Mouse (Mus musculus) liver, postnatal 0 days (tissue): Measurements from ENCODE around the gene Asb16.

Source experiments
- CTCF ChIP-seq: sonication (generic); IDR thresholded peaks from 2 replicates; pipeline ENCODE4 v1.5.1; 2016; ENCODE audit warnings: antibody characterized with exemption, low read depth
- EP300 ChIP-seq: IDR thresholded peaks from 2 replicates; pipeline ENCODE4 v1.6.1; 2016; ENCODE audit warnings: antibody characterized with exemption, low read depth, mild to moderate bottlenecking

DNA sequence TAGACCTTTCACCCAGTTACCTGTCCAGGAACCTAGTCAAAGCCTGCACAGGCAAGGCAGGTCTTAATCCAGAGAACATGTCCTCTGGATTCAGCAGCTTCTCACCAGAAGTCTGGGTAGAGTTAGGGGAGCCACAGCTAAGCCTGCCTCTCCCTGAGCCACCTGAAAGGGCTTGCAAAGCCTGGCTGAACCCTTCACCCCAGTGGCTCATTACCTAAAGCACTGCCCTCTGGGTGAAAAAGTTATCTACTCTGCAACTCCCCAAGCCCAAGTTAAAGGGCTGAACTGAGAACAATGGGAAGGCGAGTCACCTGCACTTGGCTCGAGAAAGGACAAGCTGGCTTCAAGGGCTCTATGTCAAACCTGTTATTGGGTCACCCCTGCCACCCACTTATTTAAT lies 35.6 kb downstream of the Asb16 start:
- TF ChIP-seq CTCF (no peak), EP300 (no peak)
